Mouse (Mus musculus) intestine, embryonic 14.5 days (tissue): ENCODE measurements around the gene Dnase1l3. TPM values are rescaled to one million over a fixed set of nuclear protein-coding genes. Genes with fewer than 3 reads are reported as not detected.

ENCODE experiments used
- ATAC-seq: fragments of 200-750 bp; cut with Nextera tagmentation; replicated peaks from 2 replicates; pipeline ENCODE4 v1.8.0; 2017; ENCODE audit warnings: low read depth, moderate number of reproducible peaks, moderate TSS enrichment, moderate library complexity; ENCODE audit not compliant: low FRiP score, low TSS enrichment
- DNase-seq: peaks from one replicate; pipeline ENCODE4 v3.0.0-alpha.2; 2018; ENCODE audit warnings: low spot score
- H3K27ac ChIP-seq: fragments of 300-500 bp; sonication (generic); 2 replicates; pipeline ENCODE4 v1.5.1; 2014; ENCODE audit warnings: low read depth, mild to moderate bottlenecking, control low read depth
- H3K27me3 ChIP-seq: fragments of 300-500 bp; sonication (generic); replicated peaks from 2 replicates; pipeline ENCODE4 v1.6.1; 2014; ENCODE audit warnings: low read length, control low read depth; ENCODE audit not compliant: control insufficient read depth, insufficient read depth
- H3K36me3 ChIP-seq: fragments of 300-500 bp; sonication (generic); 2 replicates; pipeline ENCODE4 v1.6.1; 2014; ENCODE audit warnings: low read length, control low read depth; ENCODE audit not compliant: control insufficient read depth, insufficient read depth
- H3K4me1 ChIP-seq: fragments of 300-500 bp; sonication (generic); replicated peaks from 2 replicates; pipeline ENCODE4 v1.6.1; 2014; ENCODE audit warnings: low read length, control low read depth, mixed read lengths; ENCODE audit not compliant: control insufficient read depth, insufficient read depth
- H3K4me2 ChIP-seq: fragments of 300-500 bp; sonication (generic); 2 replicates; pipeline ENCODE4 v1.6.1; 2014; ENCODE audit warnings: low read length
- H3K4me3 ChIP-seq: fragments of 300-500 bp; sonication (generic); 2 replicates; pipeline ENCODE4 v1.5.1; 2014; ENCODE audit warnings: low read depth, low read length, control low read depth, mixed read lengths
- H3K9ac ChIP-seq: fragments of 300-500 bp; sonication (generic); 2 replicates; pipeline ENCODE4 v1.6.1; 2014; ENCODE audit warnings: mild to moderate bottlenecking, low read length
- H3K9me3 ChIP-seq: fragments of 300-500 bp; sonication (generic); 2 replicates; pipeline ENCODE4 v1.6.1; 2016; ENCODE audit warnings: low read length, control low read depth; ENCODE audit not compliant: control insufficient read depth
- WGBS: fragments of 180-500 bp; shearing (Covaris S2); extraction: QIAGEN DNeasy Blood & Tissue Kit; methylation state at CpG from one replicate; pipeline ENCODE4 v1.1.7; 2014; 5-methylcytosine and 5-hydroxymethylcytosine counted together
- polyA plus RNA-seq: library from polyadenylated mRNA; unstranded; fragments of >200 nt; fragmentation: Nextera tagmentation; extraction: Ambion mirVana; gene quantifications from 2 replicates; pipeline ENCODE4 v1.2.1, GENCODE M21; 2014

Gene Dnase1l3
- polyA plus RNA-seq, 1 experiment from 2014 or later: 1.1 TPM

DNA sequence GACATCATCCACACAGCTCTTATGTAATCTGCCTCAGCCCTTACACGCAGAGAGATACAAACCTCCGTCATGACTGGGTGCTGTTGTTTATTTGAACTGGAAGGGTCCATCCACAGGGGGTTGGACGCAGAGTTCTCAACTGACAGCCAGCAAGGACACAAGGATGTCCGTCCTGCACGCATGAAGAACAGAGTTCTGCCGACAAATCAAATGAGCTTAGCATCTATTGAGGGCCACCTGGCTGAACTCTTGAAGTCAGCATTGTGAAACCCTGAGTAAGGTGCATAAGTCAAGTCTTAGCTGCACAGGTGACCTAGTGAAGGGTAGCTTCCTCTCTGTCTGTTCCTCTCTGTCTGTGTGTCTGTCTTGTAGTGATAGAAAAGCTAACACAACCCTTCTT, 41.6 kb upstream of the Dnase1l3 start:
- no peaks in the 10 kb centered on the region for H3K9me3 ChIP-seq
- H3K4me3 ChIP-seq: no peak overlapping the region
- no peak overlapping the region for H3K27ac ChIP-seq
- ATAC-seq: no peak
- H3K9ac ChIP-seq: no peak overlapping the region
- DNase-seq: peak; percentile 13
- H3K36me3 ChIP-seq: no peaks in the 10 kb centered on the region
- no peaks in the 10 kb centered on the region for H3K4me1 ChIP-seq
- WGBS: 73% methylated on average over 6 of the region's 6 CpGs
- no peaks in the 10 kb centered on the region for H3K27me3 ChIP-seq
- no peak overlapping the region for H3K4me2 ChIP-seq

GRCm38 (mm10) chr14:8034561-8034960, 40.2 kb upstream of the Dnase1l3 start:
- H3K9me3 ChIP-seq: no peaks in the 10 kb centered on the region
- H3K27me3 ChIP-seq: no peaks in the 10 kb centered on the region
- H3K4me3 ChIP-seq: no peak overlapping the region
- H3K9ac ChIP-seq: no peak overlapping the region
- H3K27ac ChIP-seq: no peak overlapping the region
- DNase-seq (peak; percentile 21), ATAC-seq (no peak)
- no peaks in the 10 kb centered on the region for H3K4me1 ChIP-seq
- no peaks in the 10 kb centered on the region for H3K36me3 ChIP-seq
- no peak overlapping the region for H3K4me2 ChIP-seq
- WGBS: 71% methylated on average over 5 of the region's 5 CpGs

- H3K4me3 ChIP-seq: no peak overlapping the region
- no peaks in the 10 kb centered on the region for H3K9me3 ChIP-seq
- ATAC-seq: no peak
- no peaks in the 10 kb centered on the region for H3K36me3 ChIP-seq
- H3K4me2 ChIP-seq: no peak overlapping the region
- no peak overlapping the region for H3K27ac ChIP-seq
- DNase-seq: no peak
- no peak overlapping the region for H3K9ac ChIP-seq
- 88% methylated on average over 13 of the region's 13 CpGs for WGBS
- no peaks in the 10 kb centered on the region for H3K4me1 ChIP-seq
- no peaks in the 10 kb centered on the region for H3K27me3 ChIP-seq
These were observed 37.9 kb upstream of the Dnase1l3 start for GRCm38 (mm10) chr14:8032087-8032944.

GRCm38 (mm10) chr14:8030535-8030934, 36.2 kb upstream of the Dnase1l3 start:
- Histone ChIP-seq H3K36me3 (no peaks in the 10 kb centered on the region; the same call in 1 of the 2 replicates), H3K4me1 (no peaks in the 10 kb centered on the region), H3K4me2 (no peak overlapping the region), H3K9me3 (no peaks in the 10 kb centered on the region), H3K9ac (no peak overlapping the region), H3K27me3 (no peaks in the 10 kb centered on the region), H3K4me3 (no peak overlapping the region), H3K27ac (no peak overlapping the region)
- no peak for DNase-seq
- WGBS: 52% methylated on average over 4 of the region's 4 CpGs
- no peak for ATAC-seq

DNA sequence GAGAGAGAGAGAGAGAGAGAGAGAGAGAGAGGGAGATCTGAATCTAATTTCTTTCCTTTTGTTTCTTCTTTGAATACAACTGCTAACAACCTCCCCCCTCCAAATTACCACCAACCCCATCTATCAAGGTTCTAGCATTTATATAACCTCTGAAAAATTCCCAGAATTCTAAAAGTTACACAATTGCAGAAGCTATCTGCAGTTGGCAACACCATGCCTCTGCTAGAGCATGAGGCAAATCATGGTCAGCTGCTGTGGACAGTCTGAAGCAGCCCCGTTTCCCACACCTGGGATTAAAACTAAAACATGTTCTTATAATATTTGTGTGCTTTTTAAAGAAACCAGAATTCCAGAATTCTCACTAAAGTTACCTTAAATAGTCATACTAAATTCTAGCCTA, 35.4 kb upstream of the Dnase1l3 start:
- H3K27me3 ChIP-seq: no peaks in the 10 kb centered on the region
- H3K27ac ChIP-seq: no peak overlapping the region
- DNase-seq (no peak), ATAC-seq (no peak)
- H3K4me3 ChIP-seq: no peak overlapping the region
- H3K4me2 ChIP-seq: no peak overlapping the region
- WGBS: 74% methylated on average over 1 of the region's 1 CpGs
- H3K9me3 ChIP-seq: no peaks in the 10 kb centered on the region
- H3K4me1 ChIP-seq: no peaks in the 10 kb centered on the region
- H3K9ac ChIP-seq: no peak overlapping the region
- no peaks in the 10 kb centered on the region; the same call in 1 of the 2 replicates for H3K36me3 ChIP-seq

- Histone ChIP-seq H3K9ac (no peak overlapping the region), H3K27ac (no peak overlapping the region), H3K36me3 (no peaks in the 10 kb centered on the region; the same call in 1 of the 2 replicates), H3K4me2 (no peak overlapping the region), H3K4me1 (no peaks in the 10 kb centered on the region), H3K9me3 (no peaks in the 10 kb centered on the region), H3K27me3 (no peaks in the 10 kb centered on the region), H3K4me3 (no peak overlapping the region)
- ATAC-seq (no peak), DNase-seq (no peak)
- 92% methylated on average over 5 of the region's 5 CpGs for WGBS
These were observed 33.7 kb upstream of the Dnase1l3 start for GRCm38 (mm10) chr14:8028086-8028485.

DNA sequence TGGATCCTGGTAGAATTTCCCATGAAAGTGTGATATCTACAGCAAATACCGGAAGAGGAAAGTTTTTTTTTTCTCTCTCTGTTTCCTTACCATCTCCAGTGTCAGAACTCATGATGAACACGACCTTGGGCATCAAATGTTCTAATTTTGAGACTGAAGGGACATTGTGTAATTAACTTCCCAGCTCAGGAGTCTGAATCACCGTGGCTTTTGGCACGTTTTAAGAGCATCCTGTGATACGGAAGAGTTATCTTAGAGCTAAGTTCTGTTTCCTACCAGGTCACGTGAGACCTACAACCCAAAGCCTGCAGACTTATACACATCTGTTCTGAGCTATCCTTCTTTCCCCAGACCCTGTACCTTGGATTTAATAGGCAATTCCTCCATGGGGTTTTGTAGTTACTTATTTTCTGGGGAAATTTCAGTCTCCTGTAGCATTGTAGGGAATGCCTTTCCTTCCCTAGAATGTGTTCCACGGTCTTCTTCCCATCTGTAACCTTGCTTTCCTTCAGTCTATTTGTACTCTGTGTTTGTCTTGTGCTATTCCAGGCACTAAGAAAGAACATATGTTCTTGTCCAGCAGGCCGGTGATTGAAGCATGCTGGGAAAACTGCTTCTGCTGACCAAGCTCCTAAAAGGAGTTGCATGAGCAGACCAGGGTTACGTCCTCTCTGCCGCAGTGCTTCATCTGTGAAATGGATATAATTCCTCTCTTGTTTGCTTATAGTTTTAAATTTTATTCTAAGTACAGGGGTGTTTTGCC, 32.6 kb upstream of the Dnase1l3 start:
- Histone ChIP-seq H3K27ac (no peak overlapping the region), H3K36me3 (no peaks in the 10 kb centered on the region; the same call in 1 of the 2 replicates), H3K4me2 (no peak overlapping the region), H3K27me3 (no peaks in the 10 kb centered on the region), H3K9ac (no peak overlapping the region), H3K9me3 (no peaks in the 10 kb centered on the region), H3K4me1 (no peaks in the 10 kb centered on the region), H3K4me3 (no peak overlapping the region)
- 85% methylated on average over 10 of the region's 10 CpGs for WGBS
- ATAC-seq: no peak
- no peak for DNase-seq

- Histone ChIP-seq H3K27ac (no peak overlapping the region), H3K4me1 (no peaks in the 10 kb centered on the region), H3K4me2 (no peak overlapping the region), H3K9ac (no peak overlapping the region), H3K27me3 (no peaks in the 10 kb centered on the region), H3K9me3 (no peaks in the 10 kb centered on the region), H3K4me3 (no peak overlapping the region), H3K36me3 (no peaks in the 10 kb centered on the region; the same call in 1 of the 2 replicates)
- 93% methylated on average over 10 of the region's 10 CpGs for WGBS
- ATAC-seq (no peak), DNase-seq (no peak)
These were observed 30.6 kb upstream of the Dnase1l3 start for GRCm38 (mm10) chr14:8024936-8025335.
